Mouse (Mus musculus): Measurements from ENCODE around the gene Tmem62. TPM values are rescaled to one million over a fixed set of nuclear protein-coding genes. Genes with fewer than 3 reads are reported as not detected.
"Not testable (repeated sequence)": the region's sequence is repeated elsewhere in the genome, so short reads cannot be mapped to it uniquely, and the experiment has no call there.

Gene Tmem62
- polyA plus RNA-seq, 1 experiment, result 12.5 TPM

DNA sequence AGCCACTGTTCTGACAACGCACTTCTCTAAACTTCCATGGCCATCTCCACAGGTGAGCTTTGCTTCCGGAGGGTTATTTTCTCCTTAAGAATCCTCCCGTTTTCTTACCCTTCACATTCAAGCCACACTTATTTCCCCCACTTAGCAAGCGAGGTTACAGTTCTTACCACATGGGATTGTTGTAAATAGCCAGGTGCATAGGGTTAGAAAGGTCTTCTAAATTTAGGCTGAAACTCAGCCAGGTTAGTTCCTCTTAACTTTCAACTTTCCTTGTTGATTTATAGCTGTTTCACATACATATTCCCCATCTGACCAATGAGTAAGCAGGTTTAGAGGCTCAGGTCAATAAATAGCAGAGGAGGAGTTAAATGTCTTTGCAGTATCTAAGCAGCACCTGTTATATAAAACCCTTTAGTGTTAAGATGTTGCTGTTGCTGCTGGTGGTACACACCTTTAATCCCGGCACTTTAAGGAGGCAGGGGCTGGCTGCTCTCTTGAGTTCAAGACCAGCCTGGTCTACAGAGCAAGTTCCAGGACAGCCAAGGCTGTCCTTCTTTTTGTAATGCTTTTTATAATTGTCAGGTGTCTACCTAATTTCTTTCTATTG, 32.4 kb downstream of the Tmem62 start:
- Histone ChIP-seq H3K4me1 (ENCODE audit: control insufficient read depth, insufficient read depth, low read length) (peaks cover 5% of the 10 kb centered on the region), H3K4me3 (replicated peaks; ENCODE audit: extremely low read depth, low read depth, low read length) (peak overlapping the region; percentile 90)
- no peak for DNase-seq
- WGBS, result 18% methylated on average over 5 of the region's 5 CpGs
- TF ChIP-seq POLR2A (IDR thresholded peaks at IDR 0.05; ENCODE audit: borderline replicate concordance, extremely low read depth, low read depth, low read length) (no peak), CTCF (IDR thresholded peaks at IDR 0.05; ENCODE audit: insufficient read depth, low read length) (no peak)

DNA sequence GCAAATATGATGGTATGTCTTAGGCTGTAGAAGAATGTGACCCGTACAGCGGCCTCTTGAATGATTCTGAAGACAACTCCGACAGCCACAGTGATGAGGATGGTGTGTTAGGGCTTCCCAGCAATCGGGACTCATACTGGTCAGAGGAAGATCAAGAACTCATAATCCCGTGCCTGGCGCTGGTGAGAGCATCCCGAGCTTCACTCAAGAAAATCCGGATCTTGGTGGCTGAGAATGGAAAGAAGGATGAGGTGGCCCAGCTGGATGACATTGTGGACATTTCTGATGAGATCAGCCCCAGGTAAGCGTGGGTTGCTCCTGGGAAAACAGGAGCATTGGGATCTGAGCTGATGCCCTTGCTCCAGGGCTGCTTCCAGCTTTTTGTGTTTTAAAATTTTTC, 35.9 kb downstream of the Tmem62 start:
- no peak for TF ChIP-seq CTCF (IDR thresholded peaks at IDR 0.05; ENCODE audit: insufficient read depth, low read length)
- no peak for TF ChIP-seq POLR2A (IDR thresholded peaks at IDR 0.05; ENCODE audit: borderline replicate concordance, extremely low read depth, low read depth, low read length)
- DNase-seq, result no peak
- Histone ChIP-seq H3K4me1 (ENCODE audit: control insufficient read depth, insufficient read depth, low read length) (peaks cover 5% of the 10 kb centered on the region), H3K4me3 (replicated peaks; ENCODE audit: extremely low read depth, low read depth, low read length) (no peak overlapping the region)
- WGBS, result 90% methylated on average over 9 of the region's 9 CpGs

GRCm38 (mm10) chr2:121015507-121015906, 38.7 kb downstream of the Tmem62 start:
- 75% methylated on average over 2 of the region's 2 CpGs for WGBS

GRCm38 (mm10) chr2:121016226-121016625, 39.4 kb downstream of the Tmem62 start:
- WGBS, result 87% methylated on average over 9 of the region's 9 CpGs
- Histone ChIP-seq H3K4me1 (ENCODE audit: control insufficient read depth, insufficient read depth, low read length) (no peaks in the 10 kb centered on the region), H3K4me3 (replicated peaks; ENCODE audit: extremely low read depth, low read depth, low read length) (no peak overlapping the region)
- TF ChIP-seq CTCF (IDR thresholded peaks at IDR 0.05; ENCODE audit: insufficient read depth, low read length) (no peak), POLR2A (IDR thresholded peaks at IDR 0.05; ENCODE audit: borderline replicate concordance, extremely low read depth, low read depth, low read length) (no peak)
- no peak for DNase-seq

More at GRCm38 (mm10) chr2:121015507-121015906, 38.7 kb downstream of the Tmem62 start:
- TF ChIP-seq POLR2A (IDR thresholded peaks at IDR 0.05; ENCODE audit: borderline replicate concordance, extremely low read depth, low read depth, low read length) (no peak), CTCF (IDR thresholded peaks at IDR 0.05; ENCODE audit: insufficient read depth, low read length) (no peak)
- Histone ChIP-seq H3K4me1 (ENCODE audit: control insufficient read depth, insufficient read depth, low read length) (no peaks in the 10 kb centered on the region), H3K4me3 (replicated peaks; ENCODE audit: extremely low read depth, low read depth, low read length) (no peak overlapping the region)
- DNase-seq, result no peak

- 98% methylated on average over 1 of the region's 1 CpGs for WGBS
- no peak for DNase-seq
- no peaks in the 10 kb centered on the region for H3K4me1 ChIP-seq (ENCODE audit: control insufficient read depth, insufficient read depth, low read length)
- TF ChIP-seq CTCF (IDR thresholded peaks at IDR 0.05; ENCODE audit: insufficient read depth, low read length) (no peak), POLR2A (IDR thresholded peaks at IDR 0.05; ENCODE audit: borderline replicate concordance, extremely low read depth, low read depth, low read length) (no peak)
- no peak overlapping the region for H3K4me3 ChIP-seq (replicated peaks; ENCODE audit: extremely low read depth, low read depth, low read length)
Measured at GRCm38 (mm10) chr2:121017151-121017550, 40.3 kb downstream of the Tmem62 start.

- TF ChIP-seq CTCF (IDR thresholded peaks at IDR 0.05; ENCODE audit: insufficient read depth, low read length), result no peak
- no peak for TF ChIP-seq POLR2A (IDR thresholded peaks at IDR 0.05; ENCODE audit: borderline replicate concordance, extremely low read depth, low read depth, low read length)
- WGBS, result 52% methylated on average over 5 of the region's 5 CpGs
Measured at GRCm38 (mm10) chr2:121022918-121023317, 46.1 kb downstream of the Tmem62 start.

GRCm38 (mm10) chr2:121036733-121037341, 60.0 kb downstream of the Tmem62 start, which contains the start of gene Epb42:
Gene Epb42 (minus strand): TSS chr2:121037072.
- Histone ChIP-seq H3K4me1 (ENCODE audit: control insufficient read depth, insufficient read depth, low read length) (no peaks in the 10 kb centered on the region), H3K4me3 (replicated peaks; ENCODE audit: extremely low read depth, low read depth, low read length) (no peak within 1 kb of the TSS)
- 28% methylated on average over 5 of the region's 5 CpGs for WGBS
- DNase-seq, result no peak
- TF ChIP-seq POLR2A (IDR thresholded peaks at IDR 0.05; ENCODE audit: borderline replicate concordance, extremely low read depth, low read depth, low read length) (no peak), CTCF (IDR thresholded peaks at IDR 0.05; ENCODE audit: insufficient read depth, low read length) (no peak)

More at GRCm38 (mm10) chr2:121022918-121023317, 46.1 kb downstream of the Tmem62 start:
- H3K4me1 ChIP-seq (ENCODE audit: control insufficient read depth, insufficient read depth, low read length), result no peaks in the 10 kb centered on the region
- DNase-seq, result no peak
- H3K4me3 ChIP-seq (replicated peaks; ENCODE audit: extremely low read depth, low read depth, low read length), result no peak overlapping the region

GRCm38 (mm10) chr2:121038851-121039250, 62.0 kb downstream of the Tmem62 start:
- not testable (repeated sequence) for DNase-seq; H3K4me3 ChIP-seq (replicated peaks; ENCODE audit: extremely low read depth, low read depth, low read length); H3K4me1 ChIP-seq (ENCODE audit: control insufficient read depth, insufficient read depth, low read length)
- WGBS, result 100% methylated on average over 1 of the region's 1 CpGs

DNA sequence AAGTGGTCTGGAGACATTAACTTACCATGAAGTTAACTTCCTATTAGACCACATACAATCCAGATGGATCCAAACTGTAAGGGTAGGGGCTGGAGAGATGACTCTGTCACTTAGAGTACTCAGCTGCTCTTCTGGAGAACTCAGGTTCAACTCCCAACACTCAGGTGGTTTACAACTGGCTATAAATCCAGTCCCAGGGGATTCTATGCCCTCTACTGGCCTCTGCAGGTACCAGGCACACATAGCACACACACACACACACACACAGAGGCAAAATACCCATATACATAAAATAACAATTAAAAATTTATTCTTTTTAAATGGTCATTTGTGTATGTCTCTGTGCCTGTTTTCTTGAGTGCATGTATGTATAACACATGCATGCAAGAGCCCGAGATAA, 62.6 kb downstream of the Tmem62 start:
- no peak for TF ChIP-seq POLR2A (IDR thresholded peaks at IDR 0.05; ENCODE audit: borderline replicate concordance, extremely low read depth, low read depth, low read length)
- TF ChIP-seq CTCF (IDR thresholded peaks at IDR 0.05; ENCODE audit: insufficient read depth, low read length), result no peak
- Histone ChIP-seq H3K4me3 (replicated peaks; ENCODE audit: extremely low read depth, low read depth, low read length) (no peak overlapping the region), H3K4me1 (ENCODE audit: control insufficient read depth, insufficient read depth, low read length) (no peaks in the 10 kb centered on the region)
- WGBS, result 98% methylated on average over 1 of the region's 1 CpGs
- no peak for DNase-seq

GRCm38 (mm10) chr2:121041098-121041497, 64.3 kb downstream of the Tmem62 start:
- 18% methylated on average over 5 of the region's 5 CpGs for WGBS
- peak; percentile 27; the same call in 1 of the 2 replicates for TF ChIP-seq CTCF (IDR thresholded peaks at IDR 0.05; ENCODE audit: insufficient read depth, low read length)
- TF ChIP-seq POLR2A (IDR thresholded peaks at IDR 0.05; ENCODE audit: borderline replicate concordance, extremely low read depth, low read depth, low read length), result no peak
- no peak overlapping the region for H3K4me3 ChIP-seq (replicated peaks; ENCODE audit: extremely low read depth, low read depth, low read length)
- no peaks in the 10 kb centered on the region for H3K4me1 ChIP-seq (ENCODE audit: control insufficient read depth, insufficient read depth, low read length)
- DNase-seq, result peak; percentile 22
